Mouse (Mus musculus): Measurements from ENCODE around the gene March7. TPM values are rescaled to one million over a fixed set of nuclear protein-coding genes. Genes with fewer than 3 reads are reported as not detected.

Gene March7
- total RNA-seq, 2 experiments from 2014 or later = 73.5 to 80.9 TPM

- no peak for DNase-seq (ENCODE audit: low spot score in 2 of 2)
Observed at GRCm38 (mm10) chr2:60210821-60211220, 1.1 kb downstream of the March7 start.

GRCm38 (mm10) chr2:60212488-60212887, 2.8 kb downstream of the March7 start:
- no peak for DNase-seq (ENCODE audit: low spot score in 2 of 2)

DNA sequence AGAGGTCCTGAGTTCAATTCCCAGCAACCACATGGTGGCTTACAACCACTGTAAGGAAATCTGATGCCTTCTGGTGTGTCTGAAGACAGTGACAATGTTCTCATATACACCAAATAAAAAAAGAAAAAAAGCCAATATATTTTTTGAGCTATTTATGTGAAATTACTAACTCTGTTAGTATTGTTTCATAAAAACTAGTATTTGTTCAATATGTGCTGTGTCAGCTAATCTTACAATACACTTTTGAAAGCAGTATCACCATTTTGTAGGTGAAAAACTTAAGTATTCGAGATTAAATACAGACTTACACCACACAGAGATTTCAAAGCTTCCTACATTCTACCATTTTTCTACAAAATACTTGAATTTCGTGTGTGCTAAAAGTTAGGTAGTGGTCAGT, 5.0 kb downstream of the March7 start:
- DNase-seq (ENCODE audit: low spot score in 2 of 2) = no peak

DNA sequence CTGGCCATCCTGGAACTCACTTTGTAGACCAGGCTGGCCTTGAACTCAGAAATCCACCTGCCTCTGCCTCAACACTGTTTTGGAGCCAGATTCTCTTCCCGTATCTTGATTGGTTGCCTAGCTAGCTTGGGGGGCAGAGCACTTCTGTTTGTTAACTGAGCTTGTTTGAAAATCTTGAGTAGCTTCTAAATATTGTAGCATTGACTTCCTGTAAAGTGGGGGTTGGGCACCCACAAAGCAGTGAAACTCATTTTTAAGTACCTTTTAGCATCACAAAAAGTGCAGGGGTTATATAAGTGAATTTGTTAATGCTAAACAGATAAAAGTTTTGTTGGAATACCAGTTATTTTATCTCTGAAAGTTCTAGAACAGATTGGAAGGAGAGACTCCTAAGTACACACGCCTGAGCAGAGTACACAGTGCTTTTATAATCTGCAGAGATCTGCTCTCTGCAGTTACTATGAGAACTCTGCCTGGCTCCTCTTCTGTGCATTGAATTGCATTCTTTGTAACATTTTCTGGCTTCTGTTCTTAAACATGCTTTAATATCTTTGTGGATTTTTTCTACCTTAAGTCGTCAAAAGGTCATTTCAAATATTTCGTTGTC, 7.0 kb downstream of the March7 start:
- DNase-seq (ENCODE audit: low spot score in 2 of 2) = no peak

DNA sequence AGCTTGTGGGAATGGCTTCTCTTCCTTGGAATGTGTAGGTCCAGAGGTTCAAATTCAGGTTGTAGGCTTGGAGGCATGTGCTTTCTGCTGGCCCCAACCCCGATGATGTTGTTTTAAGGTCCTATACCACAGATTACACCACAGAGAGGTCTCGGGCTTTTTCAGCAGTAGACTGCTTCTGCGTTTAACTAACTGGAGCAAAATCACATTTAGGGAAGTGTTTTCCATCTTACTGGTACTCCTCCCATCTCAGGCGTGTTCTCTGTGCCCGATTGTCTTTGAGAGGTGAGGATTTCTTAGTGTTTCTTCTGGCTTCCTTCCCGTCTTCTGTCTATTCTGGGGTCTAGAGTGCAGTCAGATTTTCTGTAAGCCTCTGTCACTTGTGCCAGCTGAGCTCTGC, 7.9 kb downstream of the March7 start:
- no peak for DNase-seq (ENCODE audit: low spot score in 2 of 2)

GRCm38 (mm10) chr2:60221236-60221635, 11.5 kb downstream of the March7 start:
- no peak for DNase-seq (ENCODE audit: low spot score in 2 of 2)

DNA sequence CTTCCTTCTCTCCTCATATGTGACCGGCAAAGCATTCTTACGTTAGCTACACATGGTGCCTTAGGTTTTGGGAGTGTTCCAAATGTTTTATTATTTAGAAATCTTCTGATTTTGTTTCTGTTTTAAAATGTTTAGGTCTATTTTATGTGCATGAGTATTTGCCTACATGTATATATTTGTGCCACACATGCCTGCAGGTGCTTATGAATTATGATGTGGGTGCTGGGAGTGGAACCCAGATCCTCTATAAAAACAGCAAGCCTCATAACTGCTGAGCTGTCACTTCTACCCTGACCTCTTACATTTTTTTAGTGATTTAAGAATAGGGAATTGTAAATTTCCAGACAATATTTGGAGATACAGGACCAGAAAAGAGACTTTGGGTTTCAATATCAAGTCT, 12.3 kb downstream of the March7 start:
- DNase-seq (ENCODE audit: low spot score in 2 of 2) = no peak

GRCm38 (mm10) chr2:60223489-60223888, 13.8 kb downstream of the March7 start:
- DNase-seq (ENCODE audit: low spot score in 2 of 2) = no peak

- no peak for DNase-seq (ENCODE audit: low spot score in 2 of 2)
Observed at GRCm38 (mm10) chr2:60228470-60228869, 18.8 kb downstream of the March7 start.

GRCm38 (mm10) chr2:60230361-60230760, 20.7 kb downstream of the March7 start:
- DNase-seq (ENCODE audit: low spot score in 2 of 2) = no peak

DNA sequence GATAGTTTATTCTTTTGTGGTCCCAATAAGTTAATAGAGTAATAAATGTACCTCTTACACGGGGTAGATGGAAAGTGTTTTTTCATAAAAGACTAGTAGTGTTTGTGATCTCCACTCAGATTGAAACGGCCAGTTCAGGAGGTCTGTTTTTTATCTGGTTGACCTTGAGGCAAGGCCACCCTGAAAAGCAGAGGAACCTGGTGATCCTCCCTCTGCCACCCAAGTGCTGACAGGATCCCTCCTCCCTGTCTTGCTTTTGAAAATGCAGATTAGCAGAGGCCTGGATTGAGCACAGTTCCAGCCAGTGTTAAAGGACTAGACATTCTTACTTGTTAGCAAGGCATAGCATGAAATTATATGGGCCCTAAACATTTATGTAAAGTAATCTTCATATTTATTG, 23.5 kb downstream of the March7 start:
- no peak for DNase-seq (ENCODE audit: low spot score in 2 of 2)

GRCm38 (mm10) chr2:60234506-60234905, 24.8 kb downstream of the March7 start:
- no peak for DNase-seq (ENCODE audit: low spot score in 2 of 2)

DNA sequence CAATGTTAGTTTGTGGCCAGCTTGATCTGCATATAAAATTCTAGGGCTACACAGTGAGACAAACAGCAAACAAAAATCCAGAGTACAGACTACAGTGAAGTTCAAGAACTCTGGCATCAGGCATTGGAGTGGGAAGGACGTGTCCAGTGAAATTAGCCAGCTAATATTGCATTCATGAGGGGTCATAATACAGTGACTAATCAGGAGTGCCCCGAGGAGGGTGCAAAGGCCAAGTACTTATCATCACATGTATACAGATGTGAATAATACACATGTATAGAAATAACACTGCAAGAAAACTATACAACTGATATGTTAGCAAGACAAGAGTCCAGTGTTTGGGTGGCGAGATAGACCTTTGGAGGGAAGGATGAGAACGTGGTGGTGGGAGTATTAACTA, 43.1 kb downstream of the March7 start:
- no peak for DNase-seq (ENCODE audit: low spot score in 2 of 2)

- DNase-seq (ENCODE audit: low spot score in 2 of 2) = no peak
Observed at GRCm38 (mm10) chr2:60253506-60253905, 43.8 kb downstream of the March7 start.

- DNase-seq (ENCODE audit: low spot score in 2 of 2) = no peak
Observed at GRCm38 (mm10) chr2:60256751-60257150, 47.1 kb downstream of the March7 start.

GRCm38 (mm10) chr2:60259186-60259585, 49.5 kb downstream of the March7 start:
- no peak for DNase-seq (ENCODE audit: low spot score in 2 of 2)

DNA sequence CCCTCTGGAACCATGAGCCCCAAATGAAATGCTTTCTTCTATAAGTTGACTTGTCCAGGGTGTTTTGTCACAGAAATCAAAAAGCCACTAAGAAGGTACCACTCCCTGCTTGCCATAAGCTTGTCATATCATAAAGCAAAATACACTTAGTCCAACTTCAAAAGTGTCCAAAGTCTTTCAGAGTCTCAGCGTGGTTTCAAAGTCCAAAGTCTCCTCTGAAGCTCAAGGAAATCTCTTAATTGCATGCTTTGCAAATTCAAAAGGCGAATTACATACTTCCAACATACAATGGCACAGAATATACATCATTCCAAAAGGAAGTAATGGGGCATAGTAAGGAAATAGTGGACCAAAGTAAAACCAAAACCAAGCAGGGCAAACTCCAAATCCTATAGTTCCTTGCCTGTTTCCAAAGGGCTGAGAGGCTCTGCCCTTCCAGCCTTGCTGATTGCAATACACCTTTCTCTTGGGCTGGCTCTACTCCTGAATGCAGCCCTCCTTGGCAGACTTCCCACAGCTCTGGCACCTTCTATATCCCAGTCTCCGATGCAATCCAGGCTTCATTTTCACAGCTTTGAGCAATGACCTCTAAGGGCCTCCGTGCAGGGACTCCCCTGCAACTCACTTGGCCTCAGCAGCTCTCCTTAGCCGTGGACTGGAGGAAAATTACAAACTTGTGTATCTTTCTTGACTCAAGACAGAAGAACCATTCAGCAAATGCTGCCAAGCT, 51.1 kb downstream of the March7 start:
- DNase-seq (ENCODE audit: low spot score in 2 of 2) = no peak

DNA sequence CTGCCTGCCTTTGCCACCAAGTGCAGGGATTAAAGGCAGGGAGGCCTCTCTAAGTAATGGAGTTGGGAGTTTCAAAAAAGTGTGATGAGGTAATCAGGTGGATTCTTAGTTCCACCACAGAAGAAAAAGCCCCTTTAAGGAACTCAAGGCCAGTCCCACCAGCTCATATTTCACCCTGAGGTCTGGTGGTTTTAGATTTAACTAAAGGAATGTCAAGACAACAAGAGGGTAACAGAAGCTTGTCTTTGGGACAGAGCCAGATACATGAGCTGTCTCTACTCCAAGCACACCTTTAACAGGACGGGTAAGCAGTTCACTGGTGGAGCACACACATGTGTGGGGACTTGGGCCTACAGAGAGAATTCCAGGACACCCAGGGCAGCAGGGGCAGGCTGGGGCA, 57.9 kb downstream of the March7 start:
- no peak for DNase-seq (ENCODE audit: low spot score in 2 of 2)

GRCm38 (mm10) chr2:60269856-60270479, 60.3 kb downstream of the March7 start:
- no peak for DNase-seq (ENCODE audit: low spot score in 2 of 2)

DNA sequence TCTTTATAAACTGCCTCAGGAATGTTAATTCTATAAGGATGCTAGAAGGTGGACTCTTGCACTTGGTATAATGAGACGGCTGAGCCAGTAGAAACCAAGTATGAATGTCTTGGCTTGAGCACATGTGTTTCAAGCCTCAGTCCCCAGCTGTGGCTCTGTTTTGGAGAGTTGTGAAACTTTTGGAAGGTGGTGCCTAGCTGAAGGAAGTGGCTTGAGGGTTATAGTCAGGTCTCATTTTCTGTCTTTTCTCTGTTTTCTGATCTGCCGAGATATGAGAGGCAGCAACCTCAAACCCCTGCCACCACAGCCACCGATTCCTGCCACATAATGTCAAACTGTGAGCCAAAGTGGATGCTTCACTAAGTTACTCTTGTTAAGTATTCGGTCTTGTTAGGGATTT, 68.9 kb downstream of the March7 start:
- no peak for DNase-seq (ENCODE audit: low spot score in 2 of 2)

GRCm38 (mm10) chr2:60282625-60283024, 72.9 kb downstream of the March7 start:
- no peak for DNase-seq (ENCODE audit: low spot score in 2 of 2)

DNA sequence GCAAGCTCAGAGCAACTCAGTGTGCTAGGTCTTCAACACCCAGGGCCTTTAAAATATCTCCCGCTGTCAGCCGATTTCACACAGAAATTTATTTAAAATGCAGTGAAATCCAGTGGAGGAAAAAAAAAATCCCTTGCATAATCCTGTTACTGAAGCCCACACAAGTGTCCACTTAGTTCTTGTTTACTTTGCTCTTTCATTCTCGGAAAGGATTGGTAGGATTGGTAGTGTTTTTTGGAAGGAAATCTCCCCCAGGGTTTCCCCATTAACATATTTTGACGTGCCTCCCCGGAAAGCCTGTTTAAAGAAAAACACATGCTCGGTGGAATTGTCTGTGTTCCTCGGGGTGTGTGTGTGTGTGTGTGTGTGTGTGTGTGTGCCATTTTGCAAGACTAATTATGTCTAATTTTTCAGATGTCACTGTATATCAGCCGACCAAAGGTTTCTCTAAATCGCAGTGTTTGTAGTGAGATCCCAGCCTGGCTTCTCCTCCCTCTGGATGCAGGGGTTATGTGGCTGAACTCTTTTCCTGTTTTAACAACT, 73.6 kb downstream of the March7 start:
- DNase-seq (ENCODE audit: low spot score in 2 of 2) = no peak
